Mouse (Mus musculus): Measurements from ENCODE around the gene Ppat. TPM values are rescaled to one million over a fixed set of nuclear protein-coding genes. Genes with fewer than 3 reads are reported as not detected.
"Not testable (repeated sequence)": the region's sequence is repeated elsewhere in the genome, so short reads cannot be mapped to it uniquely, and the experiment has no call there.

Gene Ppat
- total and polyA plus RNA-seq, 3 experiments = 5.5 to 17.6 (median 13.3) TPM

DNA sequence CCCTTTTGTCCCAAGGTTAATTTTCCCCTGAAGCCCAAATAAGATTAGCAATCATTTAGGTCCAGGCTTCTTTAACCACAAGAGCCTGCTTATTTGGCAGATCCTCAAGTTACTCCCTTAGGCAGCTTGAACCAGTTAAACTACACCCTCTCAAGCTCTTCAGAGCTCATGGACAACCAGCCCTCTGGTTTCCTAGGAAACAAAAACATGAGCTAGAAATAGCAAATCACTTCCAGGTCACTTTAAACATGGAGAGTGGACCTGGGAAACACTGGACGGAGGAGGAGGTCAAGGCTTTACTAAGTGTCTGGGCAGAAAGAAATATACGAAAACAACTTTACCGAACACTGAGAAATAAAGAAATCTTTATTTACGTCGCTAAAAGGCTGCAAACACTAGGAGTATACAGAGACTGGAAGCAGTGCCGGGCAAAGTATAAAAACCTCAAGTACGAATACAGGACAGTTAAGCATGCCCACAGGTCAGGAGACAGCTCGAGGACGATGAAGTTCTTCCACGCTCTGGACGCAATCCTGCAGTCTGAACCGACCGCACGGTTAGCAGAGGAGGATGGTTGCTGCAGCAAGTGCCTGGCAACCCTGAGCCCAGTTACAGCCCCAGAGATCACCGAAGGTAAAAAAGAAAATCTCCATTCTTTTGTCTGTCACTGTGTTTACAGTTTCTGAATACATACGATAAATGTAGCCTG lies 23.1 kb downstream of the Ppat start:
- Histone ChIP-seq H3K4me1 (ENCODE audit: control insufficient read depth, insufficient read depth, low read length) (peaks cover 9% of the 10 kb centered on the region), H3K4me3 (peak overlapping the region; percentile 49), H3K27me3 (ENCODE audit: control insufficient read depth, insufficient read depth, low read length) (no peaks in the 10 kb centered on the region), H3K36me3 (ENCODE audit: control insufficient read depth, insufficient read depth, low read length) (peaks cover 2% of the 10 kb centered on the region; the same call in 1 of the 2 replicates), H3K79me2 (replicated peaks; ENCODE audit: control insufficient read depth, insufficient read depth, low read length) (no peaks in the 10 kb centered on the region), H3K9ac (ENCODE audit: low read depth, low read length) (peak overlapping the region; percentile 28), H3K27ac (peak overlapping the region; percentile 74)
- DNase-seq = peak in 1 of 2 experiments; percentile 34
- intact Hi-C loops (cut with DNase I) = no loop called here
- peak; percentile 45; the same call in 1 of the 2 replicates for TF ChIP-seq POLR2A (IDR thresholded peaks at IDR 0.05; ENCODE audit: insufficient read depth, low read depth, low read length)
- no peak for TF ChIP-seq EP300 (IDR thresholded peaks at IDR 0.05; ENCODE audit: insufficient read depth, low read depth, low read length)
- 35% methylated on average over 16 of the region's 16 CpGs for WGBS

DNA sequence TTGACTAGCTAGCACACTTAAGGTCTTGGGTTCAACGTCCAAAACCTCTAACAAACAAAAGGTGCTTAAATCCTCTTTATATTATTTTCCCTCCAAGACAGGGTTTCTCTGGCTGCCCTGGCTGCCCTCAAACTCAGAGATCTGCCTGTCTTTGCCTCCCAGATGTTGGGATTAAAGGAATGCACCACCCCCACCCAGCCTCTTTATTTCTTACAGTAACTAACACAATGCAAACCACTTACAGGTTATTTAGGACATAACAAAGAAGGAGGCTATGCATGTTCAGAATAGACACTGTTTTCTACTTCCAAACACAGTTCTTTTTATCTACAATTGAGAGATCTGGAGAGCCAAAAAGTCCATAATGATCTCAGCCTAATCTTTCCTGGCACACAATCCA lies 27.1 kb downstream of the Ppat start:
- 82% methylated on average over 1 of the region's 1 CpGs for WGBS
- Histone ChIP-seq H3K79me2 (replicated peaks; ENCODE audit: control insufficient read depth, insufficient read depth, low read length) (no peaks in the 10 kb centered on the region), H3K27me3 (ENCODE audit: control insufficient read depth, insufficient read depth, low read length) (no peaks in the 10 kb centered on the region), H3K9ac (ENCODE audit: low read depth, low read length) (no peak overlapping the region), H3K4me1 (ENCODE audit: control insufficient read depth, insufficient read depth, low read length) (peaks cover 5% of the 10 kb centered on the region), H3K4me3 (no peak overlapping the region), H3K36me3 (ENCODE audit: control insufficient read depth, insufficient read depth, low read length) (peaks cover 2% of the 10 kb centered on the region; the same call in 1 of the 2 replicates), H3K27ac (no peak overlapping the region)
- TF ChIP-seq POLR2A (IDR thresholded peaks at IDR 0.05; ENCODE audit: insufficient read depth, low read depth, low read length) (no peak), CTCF (IDR thresholded peaks at IDR 0.05) (no peak), EP300 (IDR thresholded peaks at IDR 0.05; ENCODE audit: insufficient read depth, low read depth, low read length) (no peak)
- intact Hi-C loops (cut with DNase I) = no loop called here
- no peak for DNase-seq

DNA sequence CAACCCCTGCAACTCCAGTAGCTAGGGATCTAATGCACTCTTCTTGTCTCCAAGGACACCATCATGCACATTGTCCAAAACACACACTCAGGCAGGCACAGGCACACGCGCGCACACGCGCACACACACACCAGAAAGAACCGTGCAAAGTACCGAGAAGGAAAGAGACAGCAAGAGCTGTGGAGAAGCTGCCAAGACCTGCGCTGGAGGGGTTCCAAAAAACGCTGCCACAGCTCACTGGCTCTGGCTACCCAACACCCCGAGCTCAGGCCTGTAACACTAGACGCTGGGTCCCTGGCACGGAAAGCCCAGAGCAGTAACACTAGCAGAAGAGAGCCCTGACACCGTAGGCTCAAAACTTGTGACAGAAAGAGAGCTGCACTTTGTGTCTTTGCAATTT lies 27.9 kb downstream of the Ppat start:
- intact Hi-C loops (cut with DNase I) = loop anchor here (1.0 kb wide), 1 partner anchor 23 kb away; no protein-coding TSS in a partner anchor
- Histone ChIP-seq H3K9ac (ENCODE audit: low read depth, low read length) (no peak overlapping the region), H3K79me2 (replicated peaks; ENCODE audit: control insufficient read depth, insufficient read depth, low read length) (no peaks in the 10 kb centered on the region), H3K4me1 (ENCODE audit: control insufficient read depth, insufficient read depth, low read length) (peaks cover 3% of the 10 kb centered on the region), H3K27me3 (ENCODE audit: control insufficient read depth, insufficient read depth, low read length) (no peaks in the 10 kb centered on the region), H3K36me3 (ENCODE audit: control insufficient read depth, insufficient read depth, low read length) (peaks cover 2% of the 10 kb centered on the region; the same call in 1 of the 2 replicates), H3K27ac (peak overlapping the region; percentile 61), H3K4me3 (no peak overlapping the region)
- WGBS = 56% methylated on average over 13 of the region's 13 CpGs
- peak; percentile 67 to 82 for DNase-seq
- TF ChIP-seq EP300 (IDR thresholded peaks at IDR 0.05; ENCODE audit: insufficient read depth, low read depth, low read length) (no peak), POLR2A (IDR thresholded peaks at IDR 0.05; ENCODE audit: insufficient read depth, low read depth, low read length) (no peak), CTCF (IDR thresholded peaks at IDR 0.05) (no peak)

DNA sequence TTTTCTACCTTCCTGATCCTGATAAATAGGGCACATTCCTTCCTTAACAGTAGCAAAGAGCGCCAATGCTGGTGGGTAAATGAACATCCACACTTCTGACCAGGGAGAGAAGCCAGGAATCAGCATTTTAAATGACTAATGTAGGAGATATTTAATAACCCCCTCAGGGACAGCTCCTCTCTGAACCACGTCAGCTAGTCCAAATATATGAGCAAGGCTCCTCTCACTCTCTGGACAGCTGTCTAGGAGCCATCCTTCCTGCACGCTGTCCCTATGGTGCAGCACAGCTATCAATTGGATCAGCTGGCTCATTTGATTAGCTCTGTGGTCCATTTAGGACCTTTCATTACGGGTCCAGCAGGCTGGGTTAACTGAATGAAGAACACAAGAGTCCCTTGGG lies 28.5 kb downstream of the Ppat start:
- Histone ChIP-seq H3K27me3 (ENCODE audit: control insufficient read depth, insufficient read depth, low read length) (no peaks in the 10 kb centered on the region), H3K9ac (ENCODE audit: low read depth, low read length) (no peak overlapping the region), H3K79me2 (replicated peaks; ENCODE audit: control insufficient read depth, insufficient read depth, low read length) (no peaks in the 10 kb centered on the region), H3K36me3 (ENCODE audit: control insufficient read depth, insufficient read depth, low read length) (peaks cover 2% of the 10 kb centered on the region; the same call in 1 of the 2 replicates), H3K4me1 (ENCODE audit: control insufficient read depth, insufficient read depth, low read length) (peaks cover 3% of the 10 kb centered on the region; the same call in 1 of the 2 replicates), H3K4me3 (no peak overlapping the region), H3K27ac (no peak overlapping the region)
- no peak for DNase-seq
- WGBS = 81% methylated on average over 4 of the region's 4 CpGs
- intact Hi-C loops (cut with DNase I) = loop anchor here (1.0 kb wide), 1 partner anchor 23 kb away; no protein-coding TSS in a partner anchor
- no peak for TF ChIP-seq POLR2A (IDR thresholded peaks at IDR 0.05; ENCODE audit: insufficient read depth, low read depth, low read length)
- no peak for TF ChIP-seq EP300 (IDR thresholded peaks at IDR 0.05; ENCODE audit: insufficient read depth, low read depth, low read length)
- no peak for TF ChIP-seq CTCF (IDR thresholded peaks at IDR 0.05)

DNA sequence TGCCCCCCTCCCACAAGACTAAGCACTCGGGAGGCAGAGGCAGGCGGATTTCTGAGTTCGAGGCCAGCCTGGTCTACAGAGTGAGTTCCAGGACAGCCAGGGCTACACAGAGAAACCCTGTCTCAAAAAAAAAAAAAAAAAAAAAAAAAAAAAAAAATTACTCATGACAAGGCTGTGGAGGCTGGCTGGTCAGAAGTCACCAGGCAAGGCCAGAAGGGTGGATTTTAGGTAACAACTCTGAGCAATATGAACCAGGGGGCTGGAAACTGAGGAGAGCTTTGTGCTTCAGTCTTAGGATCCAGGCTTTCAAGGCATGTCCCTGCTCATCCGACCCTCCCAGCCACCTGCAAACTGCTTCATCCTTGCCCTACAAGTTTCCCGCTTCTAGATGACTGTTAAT lies 38.9 kb downstream of the Ppat start:
- H3K4me1 ChIP-seq (ENCODE audit: control insufficient read depth, insufficient read depth, low read length); H3K27ac ChIP-seq; H3K4me3 ChIP-seq; H3K79me2 ChIP-seq (replicated peaks; ENCODE audit: control insufficient read depth, insufficient read depth, low read length); H3K36me3 ChIP-seq (ENCODE audit: control insufficient read depth, insufficient read depth, low read length); intact Hi-C loops (cut with DNase I); H3K27me3 ChIP-seq (ENCODE audit: control insufficient read depth, insufficient read depth, low read length); H3K9ac ChIP-seq (ENCODE audit: low read depth, low read length); DNase-seq: not testable (repeated sequence)
- WGBS = 98% methylated on average over 5 of the region's 5 CpGs

DNA sequence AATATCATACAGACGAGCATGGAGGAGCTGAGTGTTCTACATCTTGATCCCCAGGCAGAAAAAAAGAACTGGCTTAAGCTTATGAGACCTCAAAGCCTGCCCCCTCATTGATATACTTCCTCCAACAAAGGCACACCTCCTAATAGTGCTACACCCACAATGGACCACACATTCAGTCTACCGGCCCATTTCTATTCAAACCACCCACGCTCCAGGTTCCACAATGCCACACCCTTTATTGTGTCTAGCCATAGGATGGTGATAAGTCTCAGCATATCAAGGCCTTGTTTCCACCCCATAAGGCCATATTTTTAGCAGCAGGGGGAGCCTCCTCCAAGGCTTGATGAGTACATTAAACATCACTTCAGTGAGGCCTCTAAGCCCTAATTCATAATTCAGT lies 40.6 kb downstream of the Ppat start:
- Histone ChIP-seq H3K79me2 (replicated peaks; ENCODE audit: control insufficient read depth, insufficient read depth, low read length) (no peaks in the 10 kb centered on the region), H3K36me3 (ENCODE audit: control insufficient read depth, insufficient read depth, low read length) (no peaks in the 10 kb centered on the region), H3K4me3 (no peak overlapping the region), H3K27me3 (ENCODE audit: control insufficient read depth, insufficient read depth, low read length) (no peaks in the 10 kb centered on the region), H3K27ac (no peak overlapping the region), H3K9ac (ENCODE audit: low read depth, low read length) (no peak overlapping the region), H3K4me1 (ENCODE audit: control insufficient read depth, insufficient read depth, low read length) (peaks cover 3% of the 10 kb centered on the region; the same call in 1 of the 2 replicates)
- no peak for DNase-seq
- no peak for TF ChIP-seq CTCF (IDR thresholded peaks at IDR 0.05)
- TF ChIP-seq EP300 (IDR thresholded peaks at IDR 0.05; ENCODE audit: insufficient read depth, low read depth, low read length) = no peak
- no peak for TF ChIP-seq POLR2A (IDR thresholded peaks at IDR 0.05; ENCODE audit: insufficient read depth, low read depth, low read length)
- WGBS = 73% methylated on average over 3 of the region's 3 CpGs
- intact Hi-C loops (cut with DNase I) = no loop called here
